Mouse (Mus musculus) heart, adult 10 weeks (tissue): Measurements from ENCODE around the gene Olfr955. TPM values are rescaled to one million over a fixed set of nuclear protein-coding genes. Genes with fewer than 3 reads are reported as not detected.

Source experiments
- polyA plus RNA-seq: library from polyadenylated mRNA; stranded (reverse); fragments of 350-450 nt; fragmentation: Illumina TruSeq; extraction: RNeasy Lipid Tissue Mini Kit (QIAGEN cat#74804); gene quantifications from one replicate; pipeline ENCODE4 v1.2.3, GENCODE M21; 2014; ENCODE audit warnings: low read depth, low replicate concordance

Olfr955 gene
- polyA plus RNA-seq, result not detected

DNA sequence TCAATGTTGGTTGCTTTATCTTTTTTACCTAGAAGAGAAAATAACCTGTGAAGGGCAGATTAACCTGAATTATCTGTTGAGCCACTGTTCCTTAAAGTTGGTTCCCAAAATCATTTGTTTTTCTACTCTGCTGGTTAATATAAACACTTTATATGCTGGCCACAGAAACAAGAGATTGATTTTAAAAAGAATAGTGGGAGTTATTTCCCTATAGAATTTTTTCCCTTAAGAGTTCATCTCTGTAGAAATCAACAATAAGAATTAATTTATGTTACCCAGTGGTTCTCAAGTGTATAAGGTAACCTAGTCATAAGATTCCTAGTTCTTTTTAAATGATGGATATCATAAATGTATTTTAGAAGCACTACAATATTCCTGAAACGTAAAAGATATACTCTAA lies at the start of gene Olfr955:
TSS of gene Olfr955 (minus strand) at position 101 of the 400 bp plus-strand sequence.

DNA sequence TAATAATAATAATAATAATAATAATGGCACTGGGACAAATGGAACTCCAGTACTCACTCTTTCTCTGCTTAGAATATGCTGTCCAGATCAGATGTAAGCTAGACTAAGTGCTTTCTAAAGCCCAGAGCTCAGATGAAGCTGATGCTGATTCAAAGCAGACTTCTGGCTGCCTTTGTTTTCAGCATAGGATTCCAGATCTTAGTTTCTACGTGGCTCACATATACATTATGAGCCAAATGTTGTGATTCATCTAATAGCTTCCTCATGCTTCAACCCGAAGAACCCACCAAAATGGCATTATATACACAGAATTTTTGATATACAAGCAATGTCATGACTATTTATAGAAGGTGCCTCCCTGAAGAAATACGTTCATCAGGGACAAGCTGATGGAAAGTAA lies 43.8 kb upstream of the Olfr955 start, which contains the start of gene Olfr957:
TSS of gene Olfr957 (minus strand) at position 279 of the 400 bp plus-strand sequence.

DNA sequence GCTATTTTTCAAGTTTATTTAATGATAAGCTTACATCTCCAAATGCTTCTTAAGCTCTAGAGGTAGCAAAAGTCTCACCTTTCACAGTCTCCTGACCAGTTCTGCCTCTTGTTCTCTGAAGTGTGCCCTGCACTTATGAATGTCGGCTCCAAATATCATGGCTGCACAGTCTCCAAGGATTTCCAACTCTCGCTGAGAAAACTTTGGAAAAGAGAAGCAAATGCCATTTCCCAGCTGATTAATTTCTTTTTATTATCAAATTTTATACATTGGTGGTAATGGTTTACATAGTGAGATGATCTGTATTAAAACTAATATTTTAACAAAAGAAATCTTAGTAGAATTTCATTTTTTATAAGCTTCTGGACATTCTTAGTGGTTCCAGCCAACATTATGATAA lies 22.2 kb upstream of the Olfr955 start, which contains the start of gene Olfr44:
TSS of gene Olfr44 (minus strand) at position 101 of the 400 bp plus-strand sequence.

DNA sequence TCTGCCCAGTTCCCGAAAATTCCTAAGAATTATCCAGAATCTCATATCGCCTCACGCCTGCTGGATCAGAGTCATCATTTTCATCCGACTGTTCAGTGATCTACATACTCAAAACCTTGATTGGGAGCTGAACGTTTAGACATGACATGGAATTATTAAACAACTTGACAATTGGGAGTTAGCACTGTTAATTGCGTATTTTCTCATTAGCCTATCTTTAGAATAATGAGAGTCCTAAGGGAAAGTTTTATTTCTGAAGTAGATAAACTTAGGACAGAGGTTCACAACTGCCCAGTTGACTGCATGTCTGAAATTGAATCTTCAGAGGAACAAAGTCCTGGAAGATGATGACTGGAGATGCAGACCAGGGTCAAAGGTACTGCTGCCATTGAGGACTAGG lies 15.3 kb downstream of the Olfr955 start, which contains the start of gene Olfr954:
TSS of gene Olfr954 (plus strand) at position 301 of the 400 bp plus-strand sequence.

DNA sequence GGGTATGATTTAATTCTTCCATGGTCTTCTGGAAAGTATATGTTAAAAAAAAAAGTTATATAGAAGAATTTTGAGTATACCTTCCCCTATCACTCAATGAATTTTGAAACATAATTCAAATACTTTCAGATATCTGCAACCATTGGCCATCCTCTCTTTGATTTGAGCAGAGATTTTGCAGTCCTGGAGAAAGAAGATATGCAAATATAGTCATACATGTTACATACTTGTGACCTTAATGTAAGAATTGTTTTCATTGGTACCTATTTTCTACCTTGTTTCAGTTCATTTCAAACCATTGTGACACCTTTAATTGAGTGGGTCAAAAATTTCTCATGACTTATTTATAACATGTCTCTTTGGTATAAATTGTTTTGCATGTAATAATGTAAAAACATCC lies 44.7 kb downstream of the Olfr955 start, which contains the start of gene Olfr952:
TSS of gene Olfr952 (minus strand) at position 101 of the 400 bp plus-strand sequence.

Other genes starting within 250 kb of the Olfr955 start
- not detected for gene Olfr1537, start 221.9 kb downstream of the Olfr955 start, polyA plus RNA-seq
- gene Olfr945, start 195.1 kb downstream of the Olfr955 start, polyA plus RNA-seq, result not detected
- not detected for gene Olfr948, start 145.9 kb downstream of the Olfr955 start, polyA plus RNA-seq
- gene Olfr951, start 84.5 kb downstream of the Olfr955 start, polyA plus RNA-seq, result not detected
- not detected for gene Olfr952, start 44.8 kb downstream of the Olfr955 start, polyA plus RNA-seq
- gene Olfr954, start 15.2 kb downstream of the Olfr955 start, polyA plus RNA-seq, result not detected
- not detected for gene Olfr44, start 22.1 kb upstream of the Olfr955 start, polyA plus RNA-seq
- not detected for gene Olfr957, start 43.9 kb upstream of the Olfr955 start, polyA plus RNA-seq
- gene Olfr958, start 82.1 kb upstream of the Olfr955 start, polyA plus RNA-seq, result not detected
- gene Olfr959, start 103.6 kb upstream of the Olfr955 start, polyA plus RNA-seq, result not detected
- gene AW551984, start 132.5 kb upstream of the Olfr955 start, polyA plus RNA-seq, result 0.26 TPM
- not detected for gene Olfr148, start 138.7 kb upstream of the Olfr955 start, polyA plus RNA-seq
- not detected for gene Olfr960, start 149.4 kb upstream of the Olfr955 start, polyA plus RNA-seq
- gene Olfr961, start 173.1 kb upstream of the Olfr955 start, polyA plus RNA-seq, result not detected
- not detected for gene Olfr963, start 195.3 kb upstream of the Olfr955 start, polyA plus RNA-seq
- gene Olfr149, start 235.2 kb upstream of the Olfr955 start, polyA plus RNA-seq, result not detected
- gene Olfr965, start 239.4 kb upstream of the Olfr955 start, polyA plus RNA-seq, result not detected